Mouse (Mus musculus): ENCODE measurements around the gene Slc39a2. TPM values are rescaled to one million over a fixed set of nuclear protein-coding genes. Genes with fewer than 3 reads are reported as not detected.
A peak's percentile ranks its signal among the peaks of the same experiment; 100 is the strongest.
"Not testable (repeated sequence)": the region's sequence is repeated elsewhere in the genome, so short reads cannot be mapped to it uniquely, and the experiment has no call there.

The Slc39a2 gene
- polyA plus RNA-seq, 1 experiment from 2014 or later: 0.48 TPM

DNA sequence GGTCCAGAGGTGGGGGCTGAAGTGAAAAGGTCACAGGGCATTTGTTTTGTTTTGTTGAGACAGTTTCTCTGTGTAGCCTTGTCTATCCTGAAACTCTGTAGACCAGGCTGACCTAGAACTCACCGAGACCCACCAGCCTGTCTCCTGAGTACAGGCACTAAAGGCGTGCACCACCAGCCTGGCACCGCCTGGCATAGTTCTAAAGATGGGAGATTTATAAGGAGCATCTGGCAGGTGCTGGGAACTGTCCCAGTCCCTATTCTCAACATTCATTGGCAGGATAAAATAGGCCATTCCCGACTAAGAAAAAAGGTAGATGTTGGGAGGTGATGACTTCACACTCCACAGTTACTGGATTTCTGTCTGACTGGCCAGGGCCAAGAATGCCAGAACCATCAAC is 26.3 kb downstream of the Slc39a2 start:
- no peak for ATAC-seq (ENCODE audit: extremely low read depth, insufficient number of reproducible peaks, low FRiP score, low TSS enrichment)
- no peak overlapping the region for H3K4me2 ChIP-seq
- no peak overlapping the region for H3K9ac ChIP-seq
- no peaks in the 10 kb centered on the region for H3K9me3 ChIP-seq
- no peak overlapping the region for H3K4me3 ChIP-seq
- H3K36me3 ChIP-seq: no peaks in the 10 kb centered on the region
- H3K27ac ChIP-seq (replicated peaks): no peak overlapping the region
- peaks cover 44% of the 10 kb centered on the region for H3K4me1 ChIP-seq
- no peaks in the 10 kb centered on the region for H3K27me3 ChIP-seq (replicated peaks)
- WGBS: 71% methylated on average over 4 of the region's 4 CpGs

DNA sequence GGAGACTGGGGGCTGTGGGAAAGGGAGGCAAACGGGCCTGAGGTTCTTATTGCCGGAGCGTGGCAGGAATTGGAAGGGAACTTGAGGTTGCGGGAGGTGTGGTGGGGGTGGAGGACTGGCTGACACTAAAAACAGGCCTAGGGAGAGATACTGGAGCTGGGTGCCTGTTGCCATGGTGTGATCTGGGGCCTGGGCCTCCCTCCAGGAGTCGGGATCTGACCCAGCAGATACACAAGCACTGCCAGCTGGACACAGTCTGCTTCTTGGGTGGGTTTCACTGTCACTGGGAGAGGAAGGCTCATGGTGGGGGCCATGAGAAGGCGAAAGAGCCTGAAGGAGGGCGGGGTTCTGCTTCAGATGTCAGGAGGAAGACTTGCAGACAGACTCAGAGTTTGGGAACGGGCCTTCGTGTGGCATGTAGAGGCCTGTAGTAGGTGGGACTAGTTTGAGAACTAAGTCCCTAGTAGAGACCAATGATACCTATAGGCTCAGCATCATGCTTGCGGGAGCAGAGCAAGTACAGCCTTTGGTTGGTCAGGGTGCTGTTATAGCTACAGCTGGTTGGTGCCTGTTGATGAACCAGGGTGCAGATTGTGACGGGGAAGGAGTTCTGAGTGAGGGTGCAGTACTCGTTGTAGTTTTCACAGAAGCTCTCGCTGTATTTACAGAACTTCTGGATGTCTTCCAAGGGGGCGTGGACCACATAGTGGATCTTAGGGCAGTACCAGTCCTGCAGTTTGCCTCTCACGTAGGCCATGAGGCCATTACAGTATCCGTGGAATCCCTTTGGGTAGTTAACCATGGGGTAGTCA is 29.3 kb downstream of the Slc39a2 start:
- H3K27ac ChIP-seq (replicated peaks): peak overlapping the region; percentile 33

DNA sequence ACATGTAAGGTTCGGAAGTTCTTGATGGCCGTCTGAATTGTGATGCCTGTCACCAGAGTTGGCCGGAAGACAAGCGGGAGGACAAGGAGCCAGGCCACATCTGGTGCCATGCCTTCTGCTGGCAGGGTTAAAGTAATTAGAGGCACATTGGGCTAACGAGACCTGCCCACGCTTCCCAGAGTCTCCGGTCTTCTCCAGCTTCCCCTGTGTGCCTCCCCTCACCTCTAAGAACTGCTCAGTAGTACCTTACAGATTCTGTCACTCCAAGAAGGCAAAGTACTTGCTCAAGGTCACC is 29.8 kb downstream of the Slc39a2 start, which contains the start of gene Rnase13:
Gene Rnase13, minus strand, starts transcription at position 203 of the 295 bp plus-strand sequence.
- Histone ChIP-seq H3K27me3 (replicated peaks) (no peaks in the 10 kb centered on the region), H3K9ac (peak within 1 kb of the TSS; percentile 45), H3K4me1 (peaks cover 33% of the 10 kb centered on the region), H3K27ac (replicated peaks) (peak within 1 kb of the TSS; percentile 33), H3K4me2 (no peak within 1 kb of the TSS), H3K36me3 (no peaks in the 10 kb centered on the region), H3K9me3 (no peaks in the 10 kb centered on the region), H3K4me3 (no peak within 1 kb of the TSS)
- WGBS: 89% methylated on average over 7 of the region's 7 CpGs
- no peak for ATAC-seq (ENCODE audit: extremely low read depth, insufficient number of reproducible peaks, low FRiP score, low TSS enrichment)

More for the DNA sequence above, 29.3 kb downstream of the Slc39a2 start:
- H3K4me2 ChIP-seq: no peak overlapping the region
- no peak for ATAC-seq (ENCODE audit: extremely low read depth, insufficient number of reproducible peaks, low FRiP score, low TSS enrichment)
- H3K36me3 ChIP-seq: no peaks in the 10 kb centered on the region
- 60% methylated on average over 16 of the region's 16 CpGs for WGBS
- no peak overlapping the region for H3K4me3 ChIP-seq
- H3K9ac ChIP-seq: peak overlapping the region; percentile 45
- peaks cover 33% of the 10 kb centered on the region for H3K4me1 ChIP-seq
- no peaks in the 10 kb centered on the region for H3K9me3 ChIP-seq
- H3K27me3 ChIP-seq (replicated peaks): no peaks in the 10 kb centered on the region

DNA sequence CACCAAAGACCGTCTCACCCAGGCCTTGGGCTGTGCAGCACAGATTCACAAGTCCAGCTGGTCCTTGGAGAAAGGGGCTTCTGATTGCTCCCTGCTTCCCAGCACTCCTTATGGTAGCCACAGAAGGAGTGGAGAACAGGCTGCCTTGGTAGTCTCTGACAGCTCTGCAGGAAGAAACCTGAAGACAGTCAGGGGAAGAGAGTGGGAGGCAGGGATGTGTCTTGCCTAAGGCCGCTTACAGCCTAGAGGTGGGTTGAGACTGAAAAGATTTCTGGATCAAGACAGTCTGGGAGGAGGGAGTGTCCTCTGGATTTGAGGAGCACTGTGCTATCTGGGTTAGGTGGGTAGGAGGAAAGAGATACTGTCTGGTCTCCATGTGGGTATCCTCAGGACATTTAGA is 30.2 kb downstream of the Slc39a2 start:
- H3K27me3 ChIP-seq (replicated peaks): no peaks in the 10 kb centered on the region
- H3K27ac ChIP-seq (replicated peaks): 0 out of 2 replicates have a peak overlapping the region, but pooled peaks have one; percentile 33
- no peaks in the 10 kb centered on the region for H3K36me3 ChIP-seq
- H3K9me3 ChIP-seq: no peaks in the 10 kb centered on the region
- ATAC-seq (ENCODE audit: extremely low read depth, insufficient number of reproducible peaks, low FRiP score, low TSS enrichment): no peak
- no peak overlapping the region for H3K4me2 ChIP-seq
- peaks cover 33% of the 10 kb centered on the region for H3K4me1 ChIP-seq
- no peak overlapping the region for H3K9ac ChIP-seq
- no peak overlapping the region for H3K4me3 ChIP-seq
- WGBS: 70% methylated on average over 2 of the region's 2 CpGs

DNA sequence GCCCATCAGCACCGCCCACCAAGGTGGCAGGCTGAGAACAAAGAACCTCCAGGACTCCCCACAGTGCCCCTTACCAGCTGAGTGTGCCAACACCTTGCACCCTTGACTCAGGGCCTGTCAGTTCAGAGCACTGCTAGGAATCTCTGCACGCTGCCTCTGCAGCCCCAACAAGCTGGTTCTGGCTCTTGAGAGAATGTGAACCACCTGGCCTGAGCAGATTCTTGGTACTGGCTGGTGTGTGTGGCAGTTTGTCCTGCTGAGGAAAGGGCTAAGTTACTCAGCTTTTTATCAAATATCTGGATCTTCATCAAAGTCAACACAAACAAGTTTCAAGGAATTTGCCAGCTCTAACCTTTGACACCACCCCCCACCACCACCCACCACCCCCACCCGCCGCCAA is 30.8 kb downstream of the Slc39a2 start:
- WGBS: 51% methylated on average over 4 of the region's 4 CpGs
- Histone ChIP-seq H3K4me1 (peaks cover 33% of the 10 kb centered on the region), H3K4me3 (no peak overlapping the region), H3K9me3 (no peaks in the 10 kb centered on the region), H3K36me3 (no peaks in the 10 kb centered on the region), H3K27me3 (replicated peaks) (no peaks in the 10 kb centered on the region), H3K4me2 (no peak overlapping the region), H3K9ac (no peak overlapping the region), H3K27ac (replicated peaks) (no peak overlapping the region)
- ATAC-seq (ENCODE audit: extremely low read depth, insufficient number of reproducible peaks, low FRiP score, low TSS enrichment): no peak

DNA sequence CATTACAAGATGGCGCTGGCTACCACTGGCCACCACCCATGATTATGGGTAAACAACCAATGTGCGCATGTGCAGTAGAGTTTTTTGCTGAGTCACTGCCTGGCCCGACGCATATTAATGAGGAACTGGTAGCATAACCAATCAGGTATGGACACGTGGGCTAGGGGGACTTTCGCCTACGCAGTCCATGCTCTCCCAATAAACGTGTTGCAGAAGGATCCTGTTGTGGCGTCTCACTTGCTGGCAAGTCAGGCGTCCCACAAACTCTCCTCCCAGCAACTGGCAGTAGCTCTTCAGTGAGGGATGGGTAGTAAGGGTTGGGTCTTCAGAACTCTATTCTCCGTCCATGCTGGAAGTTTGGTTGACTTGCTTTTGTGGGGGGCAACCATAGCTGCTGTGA is 34.2 kb downstream of the Slc39a2 start:
- H3K36me3 ChIP-seq; ATAC-seq (ENCODE audit: extremely low read depth, insufficient number of reproducible peaks, low FRiP score, low TSS enrichment); H3K4me3 ChIP-seq; H3K4me2 ChIP-seq; H3K27ac ChIP-seq (replicated peaks); H3K27me3 ChIP-seq (replicated peaks); H3K9me3 ChIP-seq; H3K9ac ChIP-seq: not testable (repeated sequence)
- 87% methylated on average over 11 of the region's 11 CpGs for WGBS
- H3K4me1 ChIP-seq: peaks cover 39% of the 10 kb centered on the region

DNA sequence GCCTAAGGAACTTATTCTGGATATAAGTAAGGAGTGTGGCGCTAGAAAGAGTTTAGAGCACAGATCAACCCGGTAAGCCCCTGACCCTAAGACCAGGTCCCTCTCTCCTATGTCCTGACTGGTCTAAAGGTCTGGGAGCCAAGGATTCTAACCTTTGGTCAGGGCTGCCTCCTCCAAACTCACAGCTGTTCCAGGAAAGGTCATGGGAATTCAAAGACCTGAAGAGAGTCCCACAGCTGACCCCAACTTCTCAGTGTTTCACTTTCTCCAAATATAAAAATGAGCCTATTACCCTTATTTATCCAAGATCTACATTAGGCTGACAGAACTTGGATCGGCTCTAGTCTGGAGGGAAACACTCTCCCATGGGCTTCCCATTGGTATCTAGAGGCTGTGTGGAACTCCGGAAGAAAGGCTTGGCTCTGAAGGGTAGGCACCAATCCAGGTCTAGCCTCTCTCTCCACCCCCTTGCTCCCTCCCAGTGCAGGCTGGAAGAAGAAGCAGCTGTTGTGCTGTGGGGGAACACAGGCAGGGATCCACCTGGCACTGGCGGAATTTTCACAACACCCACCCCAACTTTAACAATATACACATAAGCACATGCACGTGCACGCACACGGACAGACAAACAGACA is 36.7 kb downstream of the Slc39a2 start:
- Histone ChIP-seq H3K4me2 (peak overlapping the region; percentile 28; the same call in 1 of the 2 replicates), H3K9me3 (no peaks in the 10 kb centered on the region), H3K9ac (peak overlapping the region; percentile 24; the same call in 1 of the 2 replicates), H3K4me3 (no peak overlapping the region), H3K4me1 (peaks cover 15% of the 10 kb centered on the region), H3K27me3 (replicated peaks) (no peaks in the 10 kb centered on the region), H3K36me3 (no peaks in the 10 kb centered on the region), H3K27ac (replicated peaks) (peak overlapping the region; percentile 30; the same call in 1 of the 2 replicates)
- ATAC-seq (ENCODE audit: extremely low read depth, insufficient number of reproducible peaks, low FRiP score, low TSS enrichment): no peak
- 67% methylated on average over 8 of the region's 8 CpGs for WGBS

DNA sequence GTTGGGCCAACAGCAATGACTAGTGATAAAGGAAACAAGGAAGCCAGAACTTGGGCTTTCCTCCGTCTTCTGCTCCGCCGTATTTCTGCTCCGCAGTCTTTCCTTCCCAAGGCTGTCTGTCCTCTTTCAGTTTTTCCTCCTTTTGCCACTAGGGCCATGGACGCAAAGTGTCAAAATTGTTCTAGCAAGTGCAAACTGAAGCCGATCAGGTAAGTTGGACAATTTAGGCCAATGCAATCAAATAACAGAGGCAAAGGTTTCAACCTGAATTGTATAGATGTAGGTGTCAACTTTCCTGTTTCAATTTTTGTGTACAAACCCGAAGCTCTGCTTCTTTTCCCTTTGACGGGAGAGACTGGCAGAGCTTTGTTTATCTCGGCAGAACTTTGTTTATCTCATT is 37.3 kb downstream of the Slc39a2 start:
- Histone ChIP-seq H3K4me2 (peak overlapping the region; percentile 28; the same call in 1 of the 2 replicates), H3K27ac (replicated peaks) (peak overlapping the region; percentile 30; the same call in 1 of the 2 replicates), H3K27me3 (replicated peaks) (no peaks in the 10 kb centered on the region), H3K9ac (peak overlapping the region; percentile 24), H3K36me3 (no peaks in the 10 kb centered on the region), H3K4me3 (no peak overlapping the region), H3K9me3 (no peaks in the 10 kb centered on the region), H3K4me1 (peaks cover 14% of the 10 kb centered on the region)
- 50% methylated on average over 9 of the region's 9 CpGs for WGBS
- no peak for ATAC-seq (ENCODE audit: extremely low read depth, insufficient number of reproducible peaks, low FRiP score, low TSS enrichment)

DNA sequence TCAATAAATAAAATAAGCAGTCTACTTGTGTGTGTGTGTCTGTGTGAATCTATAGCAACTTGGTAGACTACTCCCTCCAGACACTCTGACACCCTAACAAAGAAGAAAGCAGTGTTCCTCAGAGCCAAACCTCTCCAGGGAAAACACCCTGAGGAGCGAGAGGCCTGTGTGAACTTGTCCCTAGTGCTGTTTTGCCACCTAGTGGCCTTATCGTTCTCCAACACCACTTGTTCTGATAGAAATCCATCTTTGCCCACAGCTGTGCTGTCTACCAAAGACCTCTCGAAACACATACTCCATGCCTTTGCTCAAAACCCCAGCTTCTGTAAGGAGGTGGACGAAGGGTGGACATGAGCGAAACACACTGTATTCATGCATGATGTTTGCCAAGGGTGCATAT is 38.1 kb downstream of the Slc39a2 start:
- 28% methylated on average over 5 of the region's 5 CpGs for WGBS
- no peak for ATAC-seq (ENCODE audit: extremely low read depth, insufficient number of reproducible peaks, low FRiP score, low TSS enrichment)

DNA sequence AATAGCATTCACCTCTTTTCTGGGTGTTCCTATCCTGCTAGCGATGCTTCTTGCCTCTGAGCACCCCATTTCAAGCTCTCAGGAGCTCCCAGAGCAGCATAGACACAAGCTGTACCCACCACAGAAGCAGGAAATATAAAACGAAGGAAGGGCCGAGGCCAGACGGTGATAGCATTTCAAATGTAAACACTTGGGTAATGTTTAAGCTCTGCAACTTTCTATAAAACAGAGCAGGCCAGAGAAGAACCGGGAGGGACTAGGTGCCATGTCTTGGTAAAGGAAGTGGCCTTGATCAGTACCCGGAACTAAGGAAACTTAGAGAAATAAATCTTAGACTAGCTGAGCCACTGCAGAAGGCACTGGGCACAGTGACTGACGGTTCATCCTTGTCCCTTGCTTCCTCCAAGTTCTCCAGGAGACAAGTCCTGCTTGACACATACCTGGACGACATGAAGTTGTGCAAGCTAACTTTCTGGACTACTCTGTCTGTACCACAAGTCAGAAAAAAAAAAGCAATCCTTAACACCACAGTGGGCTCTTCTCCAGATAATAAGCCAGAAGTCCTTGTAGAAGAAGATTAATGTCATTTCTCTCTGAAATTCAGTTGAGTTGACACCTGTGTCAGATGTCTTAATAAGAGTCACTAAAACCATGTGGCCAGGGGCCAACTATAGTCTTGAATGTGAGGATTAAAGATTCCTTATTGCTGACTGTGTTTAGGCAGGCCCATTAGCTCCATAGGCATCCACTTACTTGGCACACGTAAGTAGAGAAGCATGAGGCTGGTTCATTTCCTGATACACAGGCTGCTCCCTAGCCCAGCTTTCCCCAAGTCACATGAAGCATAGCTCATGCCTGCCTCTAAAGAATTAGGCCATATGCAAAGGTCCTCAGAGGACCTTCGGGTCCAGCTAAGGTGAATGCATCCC is 39.7 kb downstream of the Slc39a2 start:
- Histone ChIP-seq H3K36me3 (no peaks in the 10 kb centered on the region), H3K4me2 (no peak overlapping the region), H3K9ac (no peak overlapping the region), H3K27ac (replicated peaks) (no peak overlapping the region), H3K4me3 (no peak overlapping the region), H3K9me3 (no peaks in the 10 kb centered on the region), H3K27me3 (replicated peaks) (no peaks in the 10 kb centered on the region), H3K4me1 (peaks cover 14% of the 10 kb centered on the region)
- 63% methylated on average over 10 of the region's 10 CpGs for WGBS
- ATAC-seq (ENCODE audit: extremely low read depth, insufficient number of reproducible peaks, low FRiP score, low TSS enrichment): no peak

More for the DNA sequence above, 38.1 kb downstream of the Slc39a2 start:
- Histone ChIP-seq H3K4me3 (no peak overlapping the region), H3K27ac (replicated peaks) (no peak overlapping the region), H3K36me3 (no peaks in the 10 kb centered on the region), H3K9me3 (no peaks in the 10 kb centered on the region), H3K27me3 (replicated peaks) (no peaks in the 10 kb centered on the region), H3K4me1 (peaks cover 14% of the 10 kb centered on the region), H3K9ac (peak overlapping the region; percentile 44; the same call in 1 of the 2 replicates), H3K4me2 (no peak overlapping the region)

DNA sequence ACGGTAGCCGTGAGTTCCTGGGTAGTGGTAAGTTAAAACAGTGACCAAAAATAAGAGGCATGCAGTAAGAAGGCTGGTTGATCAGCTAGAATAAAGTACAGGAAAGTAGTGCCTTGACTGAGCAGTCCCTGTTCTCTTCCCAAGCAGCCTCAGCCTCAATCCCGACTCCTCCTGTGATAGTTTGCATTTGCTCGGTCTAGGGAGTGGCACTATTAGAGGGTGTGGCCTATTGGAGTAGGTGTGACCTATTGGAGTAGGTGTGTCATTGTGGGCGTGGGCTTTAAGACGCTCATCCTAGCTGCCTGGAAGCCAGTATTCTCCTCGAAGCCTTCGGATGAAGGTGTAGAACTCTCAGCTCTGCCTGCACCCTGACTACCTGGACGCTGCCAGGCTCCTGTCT is 46.3 kb downstream of the Slc39a2 start:
- Histone ChIP-seq H3K36me3 (no peaks in the 10 kb centered on the region), H3K27ac (replicated peaks) (no peak overlapping the region), H3K4me2 (no peak overlapping the region), H3K4me1 (peaks cover 6% of the 10 kb centered on the region; the same call in 1 of the 2 replicates), H3K9ac (no peak overlapping the region), H3K9me3 (peaks cover 6% of the 10 kb centered on the region; the same call in 1 of the 2 replicates), H3K4me3 (no peak overlapping the region), H3K27me3 (replicated peaks) (no peaks in the 10 kb centered on the region)
- no peak for ATAC-seq (ENCODE audit: extremely low read depth, insufficient number of reproducible peaks, low FRiP score, low TSS enrichment)
- WGBS: 79% methylated on average over 9 of the region's 9 CpGs
